Mouse (Mus musculus) midbrain, embryonic 11.5 days (tissue): ENCODE data around the gene Wdfy4. TPM values are rescaled to one million over a fixed set of nuclear protein-coding genes. Genes with fewer than 3 reads are reported as not detected.

ENCODE experiments used
- ATAC-seq: fragments of 200-750 bp; cut with Nextera tagmentation; 2 replicates; pipeline ENCODE4 v1.8.0; 2017; ENCODE audit warnings: moderate TSS enrichment, moderate library complexity; ENCODE audit not compliant: low FRiP score
- DNase-seq: peaks from one replicate; pipeline ENCODE4 v3.0.0; 2015; ENCODE audit warnings: low spot score; ENCODE audit errors: missing footprints
- H3K27ac ChIP-seq: fragments of 300-500 bp; sonication (generic); 2 replicates; pipeline ENCODE4 v1.5.1; 2014; ENCODE audit warnings: low read depth, low read length
- H3K27me3 ChIP-seq: fragments of 300-500 bp; sonication (generic); 2 replicates; pipeline ENCODE4 v1.6.1; 2014; ENCODE audit warnings: mild to moderate bottlenecking, low read length, moderate library complexity, mixed read lengths; ENCODE audit not compliant: control insufficient read depth, insufficient read depth
- H3K36me3 ChIP-seq: fragments of 300-500 bp; sonication (generic); 2 replicates; pipeline ENCODE4 v1.6.1; 2014; ENCODE audit warnings: mild to moderate bottlenecking, low read length, moderate library complexity, mixed read lengths; ENCODE audit not compliant: control insufficient read depth, insufficient read depth
- H3K4me1 ChIP-seq: fragments of 300-500 bp; sonication (generic); 2 replicates; pipeline ENCODE4 v1.6.1; 2014; ENCODE audit warnings: low read length; ENCODE audit not compliant: control insufficient read depth, insufficient read depth
- H3K4me2 ChIP-seq: fragments of 300-500 bp; sonication (generic); 2 replicates; pipeline ENCODE4 v1.6.1; 2014; ENCODE audit warnings: mild to moderate bottlenecking, moderate library complexity
- H3K4me3 ChIP-seq: fragments of 300-500 bp; sonication (generic); 2 replicates; pipeline ENCODE4 v1.5.1; 2014; ENCODE audit warnings: low read depth, low read length
- H3K9ac ChIP-seq: fragments of 300-500 bp; sonication (generic); 2 replicates; pipeline ENCODE4 v1.6.1; 2014; ENCODE audit warnings: low read length
- H3K9me3 ChIP-seq: fragments of 300-500 bp; sonication (generic); 2 replicates; pipeline ENCODE4 v1.6.1; 2016; ENCODE audit warnings: low read length; ENCODE audit not compliant: control insufficient read depth
- WGBS: fragments of 180-500 bp; shearing (Covaris S2); extraction: QIAGEN DNeasy Blood & Tissue Kit; methylation state at CpG from one replicate; pipeline ENCODE4 v1.1.7; 2014; 5-methylcytosine and 5-hydroxymethylcytosine counted together
- polyA plus RNA-seq: library from polyadenylated mRNA; unstranded; fragments of >200 nt; fragmentation: Nextera tagmentation; extraction: Ambion mirVana; gene quantifications from 2 replicates; pipeline ENCODE4 v1.2.1, GENCODE M21; 2014

Gene Wdfy4
- polyA plus RNA-seq, 1 experiment from 2014 or later: 0.38 TPM

DNA sequence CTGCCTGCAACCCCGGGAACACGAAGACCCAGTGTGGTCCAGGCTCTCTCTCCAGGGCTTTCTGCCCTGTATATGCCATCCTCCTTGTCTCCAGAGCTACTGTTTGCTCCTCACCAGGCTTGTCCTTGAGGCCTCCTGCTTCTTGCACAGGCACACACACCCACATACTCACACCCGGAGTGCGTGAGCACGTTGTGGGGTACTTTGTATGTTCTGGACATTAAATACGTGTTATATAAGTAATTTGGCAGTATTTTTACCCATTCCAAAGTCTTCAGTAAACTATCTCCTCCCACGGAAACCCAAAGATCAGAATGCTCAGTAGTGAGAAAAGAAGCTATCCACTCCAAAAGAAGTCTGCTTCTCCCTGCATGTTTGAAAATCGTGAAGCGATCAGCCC, 261.4 kb downstream of the Wdfy4 start:
- Histone ChIP-seq H3K27me3 (no peaks in the 10 kb centered on the region), H3K36me3 (no peaks in the 10 kb centered on the region), H3K4me1 (no peaks in the 10 kb centered on the region), H3K9ac (no peak overlapping the region), H3K9me3 (no peaks in the 10 kb centered on the region), H3K4me2 (no peak overlapping the region), H3K27ac (no peak overlapping the region), H3K4me3 (no peak overlapping the region)
- WGBS: 85% methylated on average over 9 of the region's 9 CpGs
- ATAC-seq (no peak), DNase-seq (no peak)

DNA sequence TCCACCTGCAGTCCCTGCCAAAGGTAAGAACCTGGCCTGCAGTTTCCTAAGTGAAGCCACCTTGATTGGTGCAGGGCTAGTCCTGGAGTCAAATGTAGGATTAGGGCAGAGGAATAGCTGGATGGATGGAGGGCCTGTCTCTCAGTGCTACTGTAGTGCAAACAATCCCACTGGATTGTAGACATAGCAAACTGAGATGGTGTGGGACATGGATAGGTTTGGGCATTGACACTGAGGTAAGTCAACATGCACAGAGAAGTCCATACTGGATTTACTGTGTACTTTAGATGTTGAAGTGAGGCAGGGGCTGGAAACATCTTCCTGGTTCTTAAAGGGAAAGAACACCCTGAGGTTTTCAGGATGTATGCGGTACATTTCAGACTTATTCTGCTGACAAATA, 267.4 kb downstream of the Wdfy4 start:
- H3K36me3 ChIP-seq: no peaks in the 10 kb centered on the region
- H3K4me3 ChIP-seq: no peak overlapping the region
- no peaks in the 10 kb centered on the region for H3K4me1 ChIP-seq
- H3K9me3 ChIP-seq: no peaks in the 10 kb centered on the region
- 100% methylated on average over 1 of the region's 1 CpGs for WGBS
- no peak overlapping the region for H3K9ac ChIP-seq
- ATAC-seq (no peak), DNase-seq (no peak)
- no peak overlapping the region for H3K27ac ChIP-seq
- H3K27me3 ChIP-seq: no peaks in the 10 kb centered on the region
- no peak overlapping the region for H3K4me2 ChIP-seq

DNA sequence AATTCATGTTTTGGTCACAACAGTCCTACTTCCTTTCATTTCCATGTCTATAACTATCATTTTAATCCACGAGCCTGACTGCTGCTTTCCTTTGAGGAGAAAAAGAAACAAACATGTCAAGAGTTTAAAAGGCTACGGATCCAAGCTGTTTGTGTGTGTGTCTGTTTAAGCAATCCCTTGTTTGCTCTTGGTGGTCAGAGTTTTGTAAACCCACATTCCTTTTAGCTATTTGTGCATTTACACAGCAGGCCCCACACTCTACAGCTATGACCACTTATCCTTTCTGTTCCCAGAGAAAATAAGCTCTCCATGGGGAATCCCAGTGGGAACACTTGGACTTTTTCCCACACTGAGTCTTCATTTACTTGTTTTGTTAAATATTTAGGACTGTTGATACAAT, 269.9 kb downstream of the Wdfy4 start:
- ATAC-seq: no peak
- no peak for DNase-seq

DNA sequence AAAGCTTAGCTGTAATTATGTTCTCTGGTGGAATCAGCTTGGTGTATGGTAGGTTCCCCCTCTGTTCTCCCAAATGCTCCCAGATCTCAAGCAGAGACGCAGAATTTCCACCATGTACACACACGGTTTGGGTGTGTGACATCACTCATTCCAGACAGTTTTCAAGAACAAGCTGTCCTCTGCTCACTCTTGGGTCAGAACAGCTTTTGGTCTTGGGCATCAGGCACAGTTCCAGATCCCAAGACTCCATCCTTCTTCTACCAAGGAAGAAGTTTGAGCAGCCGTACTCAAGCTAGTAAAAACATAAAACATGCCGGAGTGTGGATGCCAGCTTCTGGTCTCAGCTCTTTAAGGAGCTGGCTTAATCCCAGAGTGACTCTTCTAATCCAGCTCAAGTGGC, 274.1 kb downstream of the Wdfy4 start:
- Histone ChIP-seq H3K36me3 (no peaks in the 10 kb centered on the region), H3K4me2 (no peak overlapping the region), H3K9ac (no peak overlapping the region), H3K4me1 (no peaks in the 10 kb centered on the region), H3K4me3 (no peak overlapping the region), H3K27me3 (no peaks in the 10 kb centered on the region), H3K9me3 (no peaks in the 10 kb centered on the region), H3K27ac (no peak overlapping the region)
- DNase-seq (no peak), ATAC-seq (no peak)
- 92% methylated on average over 4 of the region's 4 CpGs for WGBS

More for the DNA sequence above, 269.9 kb downstream of the Wdfy4 start:
- Histone ChIP-seq H3K27ac (no peak overlapping the region), H3K9me3 (no peaks in the 10 kb centered on the region), H3K9ac (no peak overlapping the region), H3K36me3 (no peaks in the 10 kb centered on the region), H3K27me3 (no peaks in the 10 kb centered on the region), H3K4me2 (no peak overlapping the region), H3K4me1 (no peaks in the 10 kb centered on the region), H3K4me3 (no peak overlapping the region)
- 50% methylated on average over 2 of the region's 2 CpGs for WGBS

Other genes with a start within 250 kb of the Wdfy4 start
- gene Lrrc18, start 194.1 kb downstream of the Wdfy4 start, polyA plus RNA-seq: 0.23 and 0.25 TPM in 2 replicates
- 1.1 and 1.5 TPM in 2 replicates for gene Arhgap22, start 28.5 kb upstream of the Wdfy4 start, polyA plus RNA-seq